Mouse (Mus musculus): Measurements from ENCODE around the gene B4galt3. TPM values are rescaled to one million over a fixed set of nuclear protein-coding genes. Genes with fewer than 3 reads are reported as not detected.

The B4galt3 gene
- polyA plus RNA-seq, 1 experiment from 2014 or later, result 87.2 TPM

Other genes with a start within 250 kb of the B4galt3 start
- gene Fcgr3, start 205.4 kb upstream of the B4galt3 start, polyA plus RNA-seq (2015; fragmentation: Nextera tagmentation; extraction: Ambion mirVana), result 13.2 and 15.1 TPM in 2 replicates
- 7.2 and 8.3 TPM in 2 replicates for gene Cfap126, start 156.4 kb upstream of the B4galt3 start, polyA plus RNA-seq (2015; fragmentation: Nextera tagmentation; extraction: Ambion mirVana)
- gene Sdhc, start 119.7 kb upstream of the B4galt3 start, polyA plus RNA-seq (2015; fragmentation: Nextera tagmentation; extraction: Ambion mirVana), result 256 and 267 TPM in 2 replicates
- gene Mpz, start 119.6 kb upstream of the B4galt3 start, polyA plus RNA-seq (2015; fragmentation: Nextera tagmentation; extraction: Ambion mirVana), result 0.69 and 1.0 TPM in 2 replicates
- 5.0 and 5.9 TPM in 2 replicates for gene Pcp4l1, start 74.1 kb upstream of the B4galt3 start, polyA plus RNA-seq (2015; fragmentation: Nextera tagmentation; extraction: Ambion mirVana)
- gene Nr1i3, start 56.4 kb upstream of the B4galt3 start, polyA plus RNA-seq (2015; fragmentation: Nextera tagmentation; extraction: Ambion mirVana), result 0.20 and 0.33 TPM in 2 replicates
- gene Tomm40l, start 47.8 kb upstream of the B4galt3 start, polyA plus RNA-seq (2015; fragmentation: Nextera tagmentation; extraction: Ambion mirVana), result 34.9 and 35.4 TPM in 2 replicates
- gene Apoa2, start 45.3 kb upstream of the B4galt3 start, polyA plus RNA-seq (2015; fragmentation: Nextera tagmentation; extraction: Ambion mirVana), result 9.5 and 38.1 TPM in 2 replicates
- gene Fcer1g, start 36.0 kb upstream of the B4galt3 start, polyA plus RNA-seq (2015; fragmentation: Nextera tagmentation; extraction: Ambion mirVana), result 46.3 and 46.7 TPM in 2 replicates
- 7.4 and 9.6 TPM in 2 replicates for gene Adamts4, start 19.9 kb upstream of the B4galt3 start, polyA plus RNA-seq (2015; fragmentation: Nextera tagmentation; extraction: Ambion mirVana)
- 241 and 266 TPM in 2 replicates for gene Ndufs2, start 18.9 kb upstream of the B4galt3 start, polyA plus RNA-seq (2015; fragmentation: Nextera tagmentation; extraction: Ambion mirVana)
- 49.3 and 50.6 TPM in 2 replicates for gene Ppox, start 10.9 kb downstream of the B4galt3 start, polyA plus RNA-seq (2015; fragmentation: Nextera tagmentation; extraction: Ambion mirVana)
- 84.4 and 89.7 TPM in 2 replicates for gene Usp21, start 17.7 kb downstream of the B4galt3 start, polyA plus RNA-seq (2015; fragmentation: Nextera tagmentation; extraction: Ambion mirVana)
- gene Ufc1, start 24.7 kb downstream of the B4galt3 start, polyA plus RNA-seq (2015; fragmentation: Nextera tagmentation; extraction: Ambion mirVana), result 105 and 109 TPM in 2 replicates
- gene Dedd, start 58.8 kb downstream of the B4galt3 start, polyA plus RNA-seq (2015; fragmentation: Nextera tagmentation; extraction: Ambion mirVana), result 49.5 and 50.5 TPM in 2 replicates
- gene Nit1, start 75.3 kb downstream of the B4galt3 start, polyA plus RNA-seq (2015; fragmentation: Nextera tagmentation; extraction: Ambion mirVana), result 38.3 and 42.6 TPM in 2 replicates
- 83.8 and 91.3 TPM in 2 replicates for gene Pfdn2, start 75.3 kb downstream of the B4galt3 start, polyA plus RNA-seq (2015; fragmentation: Nextera tagmentation; extraction: Ambion mirVana)
- 2.1 and 2.6 TPM in 2 replicates for gene Klhdc9, start 90.5 kb downstream of the B4galt3 start, polyA plus RNA-seq (2015; fragmentation: Nextera tagmentation; extraction: Ambion mirVana)
- 5.1 and 7.3 TPM in 2 replicates for gene Nectin4, start 99.8 kb downstream of the B4galt3 start, polyA plus RNA-seq (2015; fragmentation: Nextera tagmentation; extraction: Ambion mirVana)
- 2.2 and 3.4 TPM in 2 replicates for gene Arhgap30, start 118.6 kb downstream of the B4galt3 start, polyA plus RNA-seq (2015; fragmentation: Nextera tagmentation; extraction: Ambion mirVana)
- 72.9 and 85.7 TPM in 2 replicates for gene Usf1, start 141.0 kb downstream of the B4galt3 start, polyA plus RNA-seq (2015; fragmentation: Nextera tagmentation; extraction: Ambion mirVana)
- 6.4 and 7.5 TPM in 2 replicates for gene Tstd1, start 148.5 kb downstream of the B4galt3 start, polyA plus RNA-seq (2015; fragmentation: Nextera tagmentation; extraction: Ambion mirVana)
- gene F11r, start 167.2 kb downstream of the B4galt3 start, polyA plus RNA-seq (2015; fragmentation: Nextera tagmentation; extraction: Ambion mirVana), result 102 and 115 TPM in 2 replicates
- gene Alyref2, start 233.2 kb downstream of the B4galt3 start, polyA plus RNA-seq (2015; fragmentation: Nextera tagmentation; extraction: Ambion mirVana), result 12.8 and 13.0 TPM in 2 replicates